Mouse (Mus musculus) intestine, postnatal 0 days (tissue): ENCODE results near the gene Hyal6. TPM values are rescaled to one million over a fixed set of nuclear protein-coding genes. Genes with fewer than 3 reads are reported as not detected.
A peak's percentile ranks its signal among the peaks of the same experiment; 100 is the strongest.

Source experiments
- ATAC-seq: fragments of 200-750 bp; cut with Nextera tagmentation; 2 replicates; pipeline ENCODE4 v1.8.0; 2017; ENCODE audit warnings: mild to moderate bottlenecking, moderate TSS enrichment, moderate library complexity
- H3K27ac ChIP-seq: fragments of 300-500 bp; sonication (generic); 2 replicates; pipeline ENCODE4 v1.5.1; 2014; ENCODE audit warnings: mild to moderate bottlenecking, low read depth, low read length, moderate library complexity
- H3K27me3 ChIP-seq: fragments of 300-500 bp; sonication (generic); replicated peaks from 2 replicates; pipeline ENCODE4 v1.6.1; 2014; ENCODE audit warnings: low read length, mixed read lengths; ENCODE audit not compliant: control insufficient read depth, insufficient read depth
- H3K36me3 ChIP-seq: fragments of 300-500 bp; sonication (generic); 2 replicates; pipeline ENCODE4 v1.6.1; 2014; ENCODE audit warnings: mild to moderate bottlenecking, moderate library complexity; ENCODE audit not compliant: control insufficient read depth, insufficient read depth
- H3K4me1 ChIP-seq: fragments of 300-500 bp; sonication (generic); replicated peaks from 2 replicates; pipeline ENCODE4 v1.6.1; 2014; ENCODE audit warnings: antibody characterized with exemption, low read length, mixed read lengths; ENCODE audit not compliant: control insufficient read depth, insufficient read depth
- H3K4me2 ChIP-seq: fragments of 300-500 bp; sonication (generic); replicated peaks from 2 replicates; pipeline ENCODE4 v1.6.1; 2014; ENCODE audit warnings: low read depth, mild to moderate bottlenecking, moderate library complexity
- H3K4me3 ChIP-seq: fragments of 300-500 bp; sonication (generic); 2 replicates; pipeline ENCODE4 v1.5.1; 2014; ENCODE audit warnings: low read depth, low read length
- H3K9ac ChIP-seq: fragments of 300-500 bp; sonication (generic); 2 replicates; pipeline ENCODE4 v1.6.1; 2014; ENCODE audit warnings: mild to moderate bottlenecking, low read depth, low read length
- H3K9me3 ChIP-seq: fragments of 300-500 bp; sonication (generic); 2 replicates; pipeline ENCODE4 v1.6.1; 2016; ENCODE audit warnings: mixed run types; ENCODE audit not compliant: control insufficient read depth
- CTCF ChIP-seq: sonication (generic); IDR thresholded peaks from 2 replicates; pipeline ENCODE4 v1.5.1; 2016; ENCODE audit warnings: low read depth, mild to moderate bottlenecking, control low read depth, antibody characterized with exemption, moderate library complexity
- WGBS: fragments of 180-500 bp; shearing (Covaris S2); extraction: QIAGEN DNeasy Blood & Tissue Kit; methylation state at CpG from one replicate; pipeline ENCODE4 v1.1.7; 2014; 5-methylcytosine and 5-hydroxymethylcytosine counted together
- polyA plus RNA-seq: library from polyadenylated mRNA; unstranded; fragments of >200 nt; fragmentation: Nextera tagmentation; extraction: Ambion mirVana; gene quantifications from 2 replicates; pipeline ENCODE4 v1.2.1, GENCODE M21; 2015

Hyal6 gene
- not detected in 2 replicates for polyA plus RNA-seq

GRCm38 (mm10) chr6:24732945-24733344 lies at the start of gene Hyal6:
Gene Hyal6 (plus strand): TSS chr6:24733245.
- H3K27ac ChIP-seq, result no peak within 1 kb of the TSS
- no peaks in the 10 kb centered on the region for H3K4me1 ChIP-seq
- H3K9me3 ChIP-seq, result no peaks in the 10 kb centered on the region
- WGBS, result 82% methylated on average over 3 of the region's 3 CpGs
- no peaks in the 10 kb centered on the region for H3K27me3 ChIP-seq
- TF ChIP-seq CTCF, result no peak
- H3K36me3 ChIP-seq, result no peaks in the 10 kb centered on the region
- no peak within 1 kb of the TSS for H3K4me3 ChIP-seq
- H3K4me2 ChIP-seq, result no peak within 1 kb of the TSS
- no peak for ATAC-seq
- H3K9ac ChIP-seq, result no peak within 1 kb of the TSS

- WGBS, result 62% methylated on average over 1 of the region's 1 CpGs
- H3K27ac ChIP-seq, result no peak overlapping the region
- H3K9me3 ChIP-seq, result no peaks in the 10 kb centered on the region
- H3K36me3 ChIP-seq, result no peaks in the 10 kb centered on the region
- H3K4me3 ChIP-seq, result no peak overlapping the region
- H3K4me1 ChIP-seq, result no peaks in the 10 kb centered on the region
- no peak for ATAC-seq
- no peak for TF ChIP-seq CTCF
- no peak overlapping the region for H3K4me2 ChIP-seq
- H3K9ac ChIP-seq, result no peak overlapping the region
- H3K27me3 ChIP-seq, result no peaks in the 10 kb centered on the region
Measured at GRCm38 (mm10) chr6:24687871-24688270, 45.2 kb upstream of the Hyal6 start.

- H3K4me2 ChIP-seq, result no peak overlapping the region
- H3K27ac ChIP-seq, result peak overlapping the region; percentile 65
- no peaks in the 10 kb centered on the region for H3K27me3 ChIP-seq
- peak; percentile 97 for ATAC-seq
- no peaks in the 10 kb centered on the region for H3K36me3 ChIP-seq
- H3K9me3 ChIP-seq, result no peaks in the 10 kb centered on the region
- H3K4me1 ChIP-seq, result 0 out of 2 replicates have a peak, but pooled peaks cover 3% of the 10 kb centered on the region
- H3K4me3 ChIP-seq, result no peak overlapping the region
- 45% methylated on average over 11 of the region's 11 CpGs for WGBS
- no peak for TF ChIP-seq CTCF
- no peak overlapping the region for H3K9ac ChIP-seq
Measured at GRCm38 (mm10) chr6:24694455-24695410, 38.3 kb upstream of the Hyal6 start.

- Histone ChIP-seq H3K27me3 (no peaks in the 10 kb centered on the region), H3K9me3 (no peaks in the 10 kb centered on the region), H3K27ac (no peak overlapping the region; the same call in 1 of the 2 replicates), H3K4me2 (no peak overlapping the region), H3K36me3 (no peaks in the 10 kb centered on the region), H3K4me3 (no peak overlapping the region), H3K4me1 (0 out of 2 replicates have a peak, but pooled peaks cover 3% of the 10 kb centered on the region), H3K9ac (no peak overlapping the region)
- no peak for ATAC-seq
- TF ChIP-seq CTCF, result no peak
- 67% methylated on average over 4 of the region's 4 CpGs for WGBS
Measured at GRCm38 (mm10) chr6:24696117-24696516, 36.9 kb upstream of the Hyal6 start.

GRCm38 (mm10) chr6:24697216-24697615 lies 35.8 kb upstream of the Hyal6 start:
- no peaks in the 10 kb centered on the region for H3K27me3 ChIP-seq
- H3K9ac ChIP-seq, result no peak overlapping the region
- no peaks in the 10 kb centered on the region for H3K36me3 ChIP-seq
- 90% methylated on average over 5 of the region's 5 CpGs for WGBS
- 0 out of 2 replicates have a peak, but pooled peaks cover 3% of the 10 kb centered on the region for H3K4me1 ChIP-seq
- no peak overlapping the region for H3K4me2 ChIP-seq
- no peak for TF ChIP-seq CTCF
- H3K9me3 ChIP-seq, result no peaks in the 10 kb centered on the region
- no peak for ATAC-seq
- no peak overlapping the region for H3K27ac ChIP-seq
- no peak overlapping the region for H3K4me3 ChIP-seq

GRCm38 (mm10) chr6:24707090-24707489 lies 26.0 kb upstream of the Hyal6 start:
- no peak overlapping the region for H3K4me3 ChIP-seq
- H3K27me3 ChIP-seq, result no peaks in the 10 kb centered on the region
- no peaks in the 10 kb centered on the region for H3K9me3 ChIP-seq
- H3K27ac ChIP-seq, result peak overlapping the region; percentile 71
- no peak overlapping the region for H3K9ac ChIP-seq
- H3K36me3 ChIP-seq, result no peaks in the 10 kb centered on the region
- WGBS, result 35% methylated on average over 5 of the region's 5 CpGs
- TF ChIP-seq CTCF, result no peak
- no peaks in the 10 kb centered on the region for H3K4me1 ChIP-seq
- H3K4me2 ChIP-seq, result no peak overlapping the region
- ATAC-seq, result peak; percentile 97
